ENCODE assay signal across 9 mouse cellular contexts in genomic region chr12:3872410-3873230, GRCm38 (mm10).
DNase-seq lines count a peak whose midpoint lies in the region; ATAC-seq and TF ChIP-seq lines count a peak whose summit lies in the region.
"Had no signal": no experiment of that assay in that cellular context is flagged by ENCODE, and none has a peak within 500 bp of the region (broad histone marks: within the 10 kb centered on the region; RNA-seq: fewer than 3 reads in every experiment).

No protein-coding gene starts in this region.

- no peak overlapping the region for H3K4me3 ChIP-seq in heart, embryonic 12.5 days
- no peak overlapping the region for H3K4me3 ChIP-seq in lung, postnatal 0 days (ENCODE audit: low read depth, low read length)
- no peak overlapping the region for H3K4me3 ChIP-seq in lung, adult 2 months (replicated peaks; ENCODE audit: extremely low read depth, low read depth, low read length)
- 0 out of 2 replicates have a peak overlapping the region, but pooled peaks have one; percentile 3 for H3K4me3 ChIP-seq in bone marrow macrophage, adult 2 months (ENCODE audit: insufficient read depth, low read length)
- no peak overlapping the region for H3K4me3 ChIP-seq in limb, embryonic 15.5 days

- 73% methylated on average over 9 of the region's 9 CpGs for WGBS in heart, embryonic 12.5 days
- WGBS in lung, postnatal 0 days, result 71% methylated on average over 9 of the region's 9 CpGs
- WGBS in lung, adult 2 months, result 68% methylated on average over 9 of the region's 9 CpGs
- 80% methylated on average over 9 of the region's 9 CpGs for WGBS in limb, embryonic 15.5 days

- H3K27me3 ChIP-seq in heart, embryonic 12.5 days (replicated peaks), result no peaks in the 10 kb centered on the region
- H3K27me3 ChIP-seq in lung, postnatal 0 days (replicated peaks; ENCODE audit: insufficient read depth, low read length), result no peaks in the 10 kb centered on the region
- no peaks in the 10 kb centered on the region for H3K27me3 ChIP-seq in limb, embryonic 15.5 days

- no peak for DNase-seq in heart, postnatal 36 days
- no peak for DNase-seq in lung, postnatal 0 days (ENCODE audit: low spot score)
- no peak for DNase-seq in lung, adult 2 months
- no peak for DNase-seq in urinary bladder, adult 18-20 months (ENCODE audit: low spot score in 2 of 2)

- TF ChIP-seq EP300 in lung, postnatal 0 days (IDR thresholded peaks at IDR 0.05), result no peak

- peak overlapping the region; percentile 48 for H3K27ac ChIP-seq in heart, embryonic 12.5 days (ENCODE audit: poor library complexity, severe bottlenecking)
- peak overlapping the region; percentile 44; the same call in 1 of the 2 replicates for H3K27ac ChIP-seq in lung, postnatal 0 days (ENCODE audit: low read length)
- H3K27ac ChIP-seq in bone marrow macrophage, adult 2 months (ENCODE audit: insufficient read depth, low read depth, low read length), result peak overlapping the region; percentile 98
- H3K27ac ChIP-seq in limb, embryonic 15.5 days, result 0 out of 2 replicates have a peak overlapping the region, but pooled peaks have one; percentile 22

- no peak overlapping the region for H3K4me2 ChIP-seq in heart, embryonic 12.5 days
- H3K4me2 ChIP-seq in lung, postnatal 0 days (replicated peaks; ENCODE audit: low read depth, low read length), result no peak overlapping the region
- H3K4me2 ChIP-seq in limb, embryonic 15.5 days, result no peak overlapping the region

- peaks cover 34% of the 10 kb centered on the region for H3K36me3 ChIP-seq in heart, embryonic 12.5 days
- peaks cover 12% of the 10 kb centered on the region; the same call in 1 of the 2 replicates for H3K36me3 ChIP-seq in lung, postnatal 0 days (ENCODE audit: insufficient read depth, low read length)
- H3K36me3 ChIP-seq in limb, embryonic 15.5 days, result peaks cover 72% of the 10 kb centered on the region
- H3K36me3 ChIP-seq: G1E had no signal

- no peak for ATAC-seq in heart, embryonic 12.5 days (ENCODE audit: insufficient number of reproducible peaks, low FRiP score)
- no peak for ATAC-seq in lung, postnatal 0 days
- no peak for ATAC-seq in limb, embryonic 15.5 days (ENCODE audit: insufficient number of reproducible peaks, low FRiP score, low TSS enrichment, low read depth)
- no peak for ATAC-seq in megakaryocyte progenitor cell, adult 5-6 weeks (replicated peaks; ENCODE audit: poor library complexity)

- intact Hi-C loops in heart, postnatal 36 days (cut with DNase I), result no loop called here

- H3K9ac ChIP-seq in heart, embryonic 12.5 days, result peak overlapping the region; percentile 19; the same call in 1 of the 2 replicates
- no peak overlapping the region for H3K9ac ChIP-seq in lung, postnatal 0 days (replicated peaks; ENCODE audit: low read depth)
- H3K9ac ChIP-seq in limb, embryonic 15.5 days, result no peak overlapping the region

- no peak for TF ChIP-seq CTCF in lung, postnatal 0 days (IDR thresholded peaks at IDR 0.05)
- TF ChIP-seq CTCF in lung, adult 2 months (IDR thresholded peaks at IDR 0.05; ENCODE audit: insufficient read depth, low read length), result no peak
- no peak; the same call in 1 of the 2 replicates for TF ChIP-seq CTCF in bone marrow macrophage, adult 2 months (IDR thresholded peaks at IDR 0.05; ENCODE audit: low read depth, low read length)

- peaks cover 68% of the 10 kb centered on the region for H3K4me1 ChIP-seq in heart, embryonic 12.5 days (replicated peaks)
- peaks cover 11% of the 10 kb centered on the region for H3K4me1 ChIP-seq in lung, postnatal 0 days (ENCODE audit: insufficient read depth, low read depth, low read length)
- H3K4me1 ChIP-seq in lung, adult 2 months (ENCODE audit: control insufficient read depth, insufficient read depth, low read length), result peaks cover 29% of the 10 kb centered on the region
- peaks cover 71% of the 10 kb centered on the region for H3K4me1 ChIP-seq in bone marrow macrophage, adult 2 months (ENCODE audit: control insufficient read depth, insufficient read depth, low read length)
- H3K4me1 ChIP-seq in limb, embryonic 15.5 days, result peaks cover 46% of the 10 kb centered on the region

- no peaks in the 10 kb centered on the region for H3K9me3 ChIP-seq in heart, embryonic 12.5 days (replicated peaks)
- no peaks in the 10 kb centered on the region for H3K9me3 ChIP-seq in lung, postnatal 0 days (ENCODE audit: low read length)
- H3K9me3 ChIP-seq in limb, embryonic 15.5 days, result no peaks in the 10 kb centered on the region
- H3K9me3 ChIP-seq: G1E had no signal

- no peak for TF ChIP-seq POLR2A in lung, adult 2 months (IDR thresholded peaks at IDR 0.05; ENCODE audit: borderline replicate concordance, extremely low read depth, low read depth, low read length)
- no peak for TF ChIP-seq POLR2A in bone marrow macrophage, adult 2 months (IDR thresholded peaks at IDR 0.05; ENCODE audit: borderline replicate concordance, low read depth, low read length)

Comparison
In these comparisons a context has a peak if more than half of its experiments do, and no peak if none do; other contexts are left out.
1. H3K27ac ChIP-seq: peak in every context shown above with its lines; median percentile 98 in bone marrow macrophage, adult 2 months; 48 in heart, embryonic 12.5 days; 44 in lung, postnatal 0 days; 22 in limb, embryonic 15.5 days.